Mouse (Mus musculus): ENCODE data around the gene Hivep1. TPM values are rescaled to one million over a fixed set of nuclear protein-coding genes. Genes with fewer than 3 reads are reported as not detected.

Hivep1 gene
- polyA plus RNA-seq, 2 experiments: 13.4 to 15.7 TPM

DNA sequence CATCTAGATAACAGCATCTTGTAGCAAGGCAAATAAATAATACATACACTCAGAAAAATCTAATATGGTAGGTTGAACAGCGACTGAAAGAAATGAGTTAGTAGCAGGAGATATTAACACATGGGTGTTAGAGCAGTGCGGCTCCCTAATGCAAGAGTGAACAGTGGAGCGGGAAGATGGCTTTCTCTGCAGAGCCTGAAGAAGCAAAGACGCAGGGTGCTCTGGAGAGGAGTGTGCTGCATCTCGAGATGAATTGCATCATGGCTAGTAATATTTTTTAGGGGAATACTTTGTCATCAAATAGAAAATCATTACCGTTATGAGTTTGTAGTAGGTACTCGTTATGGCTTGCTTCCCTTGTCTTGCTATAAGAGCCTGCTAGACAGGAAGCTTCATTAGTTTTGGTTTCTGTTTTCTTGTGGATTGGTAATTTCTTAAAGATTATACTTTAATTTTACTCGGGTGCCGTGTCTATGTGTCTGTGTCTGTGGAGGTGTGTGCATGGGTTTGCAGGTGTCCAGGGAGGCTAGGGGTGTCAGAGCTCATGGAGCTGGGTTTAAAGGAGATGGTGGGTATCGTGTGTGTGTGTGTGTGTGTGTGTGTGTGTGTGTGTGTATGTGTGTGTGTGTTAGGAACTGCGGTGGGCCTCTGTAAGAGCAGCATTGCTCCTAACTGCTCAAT, 51.8 kb downstream of the Hivep1 start:
- peaks cover 15% of the 10 kb centered on the region for H3K4me1 ChIP-seq (ENCODE audit: control insufficient read depth, insufficient read depth, low read length)
- WGBS: 66% methylated on average over 11 of the region's 11 CpGs
- no peak overlapping the region for H3K27ac ChIP-seq (replicated peaks; ENCODE audit: low read depth, low read length)
- H3K27me3 ChIP-seq (ENCODE audit: control insufficient read depth, insufficient read depth, low read length): no peaks in the 10 kb centered on the region
- no peak for TF ChIP-seq POLR2A (IDR thresholded peaks at IDR 0.05; ENCODE audit: borderline replicate concordance, extremely low read depth, insufficient read depth, insufficient read length)
- no peak for ATAC-seq (ENCODE audit: low FRiP score, low read depth)
- no peak for DNase-seq (ENCODE audit: low spot score)
- no peak overlapping the region for H3K9ac ChIP-seq (ENCODE audit: low read depth, low read length, severe bottlenecking)
- no peak overlapping the region for H3K4me2 ChIP-seq (replicated peaks; ENCODE audit: low read depth, low read length, severe bottlenecking)
- H3K9me3 ChIP-seq (ENCODE audit: control insufficient read depth, low read length): no peaks in the 10 kb centered on the region
- H3K36me3 ChIP-seq (ENCODE audit: control insufficient read depth, insufficient read depth, low read length): no peaks in the 10 kb centered on the region
- no peak overlapping the region for H3K4me3 ChIP-seq (replicated peaks; ENCODE audit: low read length)

DNA sequence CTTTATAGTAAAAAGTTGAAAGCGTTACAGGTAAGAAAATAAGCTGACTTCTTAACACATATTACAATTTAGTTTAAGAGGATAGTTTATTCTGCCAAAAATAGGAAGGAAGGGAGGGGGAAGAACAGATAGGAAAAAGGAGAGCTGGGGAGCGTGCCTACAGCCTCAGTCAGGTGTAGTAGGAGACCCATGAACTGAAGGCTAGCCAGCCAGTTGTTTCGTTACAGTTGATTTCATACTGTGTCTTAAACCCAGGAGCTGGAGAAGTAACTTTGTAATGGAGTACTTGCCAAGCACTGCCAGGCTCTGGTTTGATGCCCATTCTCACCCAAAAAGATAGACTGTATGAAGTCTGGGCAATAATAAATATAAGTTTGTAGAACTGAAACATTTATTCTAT, 52.5 kb downstream of the Hivep1 start:
- no peak overlapping the region for H3K4me2 ChIP-seq (replicated peaks; ENCODE audit: low read depth, low read length, severe bottlenecking)
- DNase-seq (ENCODE audit: low spot score) (no peak), ATAC-seq (ENCODE audit: low FRiP score, low read depth) (no peak)
- peaks cover 15% of the 10 kb centered on the region for H3K4me1 ChIP-seq (ENCODE audit: control insufficient read depth, insufficient read depth, low read length)
- H3K4me3 ChIP-seq (replicated peaks; ENCODE audit: low read length): no peak overlapping the region
- H3K9ac ChIP-seq (ENCODE audit: low read depth, low read length, severe bottlenecking): no peak overlapping the region
- H3K27me3 ChIP-seq (ENCODE audit: control insufficient read depth, insufficient read depth, low read length): no peaks in the 10 kb centered on the region
- TF ChIP-seq POLR2A (IDR thresholded peaks at IDR 0.05; ENCODE audit: borderline replicate concordance, extremely low read depth, insufficient read depth, insufficient read length): no peak
- no peaks in the 10 kb centered on the region for H3K9me3 ChIP-seq (ENCODE audit: control insufficient read depth, low read length)
- H3K27ac ChIP-seq (replicated peaks; ENCODE audit: low read depth, low read length): no peak overlapping the region
- 81% methylated on average over 3 of the region's 3 CpGs for WGBS
- H3K36me3 ChIP-seq (ENCODE audit: control insufficient read depth, insufficient read depth, low read length): no peaks in the 10 kb centered on the region

DNA sequence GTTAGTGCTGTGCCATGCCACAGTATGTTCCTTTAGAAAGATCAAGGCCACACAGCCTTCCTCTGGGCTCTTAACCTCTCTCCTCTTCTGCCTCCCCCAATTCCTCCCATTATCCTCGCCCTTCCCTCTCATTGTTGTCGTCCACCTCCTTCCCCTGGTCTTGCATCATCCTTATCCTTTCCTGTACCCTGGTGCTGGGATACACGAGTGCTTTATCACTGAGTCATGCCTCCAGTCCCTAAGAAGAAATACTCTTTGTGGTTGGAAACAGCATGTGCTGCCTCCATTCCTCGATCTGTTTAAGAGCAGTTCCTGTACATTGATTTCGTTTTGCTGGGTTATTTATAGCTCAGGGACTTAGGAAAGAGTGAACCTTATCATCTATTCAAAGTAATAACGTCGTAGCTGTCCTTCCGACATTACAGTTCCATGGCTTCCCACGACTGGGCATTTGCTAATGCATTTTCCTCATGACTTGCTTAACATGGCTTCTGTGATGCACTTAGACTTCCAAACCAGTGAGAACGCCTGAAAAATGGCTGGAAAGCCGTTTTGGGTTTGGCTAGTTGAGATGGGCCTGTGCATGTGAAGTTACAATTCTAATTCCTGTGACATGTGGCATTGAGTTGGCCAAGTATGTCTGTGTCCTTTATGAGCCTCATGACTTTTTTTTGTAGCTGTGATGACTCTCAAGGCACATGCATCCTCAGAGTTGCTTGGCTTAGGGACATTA, 56.8 kb downstream of the Hivep1 start:
- H3K4me2 ChIP-seq (replicated peaks; ENCODE audit: low read depth, low read length, severe bottlenecking): no peak overlapping the region
- no peaks in the 10 kb centered on the region for H3K27me3 ChIP-seq (ENCODE audit: control insufficient read depth, insufficient read depth, low read length)
- no peak overlapping the region for H3K27ac ChIP-seq (replicated peaks; ENCODE audit: low read depth, low read length)
- DNase-seq (ENCODE audit: low spot score): no peak
- H3K4me1 ChIP-seq (ENCODE audit: control insufficient read depth, insufficient read depth, low read length): no peaks in the 10 kb centered on the region
- no peaks in the 10 kb centered on the region for H3K36me3 ChIP-seq (ENCODE audit: control insufficient read depth, insufficient read depth, low read length)
- no peak overlapping the region for H3K4me3 ChIP-seq (replicated peaks; ENCODE audit: low read length)
- 72% methylated on average over 11 of the region's 11 CpGs for WGBS
- H3K9me3 ChIP-seq (ENCODE audit: control insufficient read depth, low read length): no peaks in the 10 kb centered on the region
- no peak for TF ChIP-seq POLR2A (IDR thresholded peaks at IDR 0.05; ENCODE audit: borderline replicate concordance, extremely low read depth, insufficient read depth, insufficient read length)
- no peak for ATAC-seq (ENCODE audit: low FRiP score, low read depth)
- H3K9ac ChIP-seq (ENCODE audit: low read depth, low read length, severe bottlenecking): no peak overlapping the region

DNA sequence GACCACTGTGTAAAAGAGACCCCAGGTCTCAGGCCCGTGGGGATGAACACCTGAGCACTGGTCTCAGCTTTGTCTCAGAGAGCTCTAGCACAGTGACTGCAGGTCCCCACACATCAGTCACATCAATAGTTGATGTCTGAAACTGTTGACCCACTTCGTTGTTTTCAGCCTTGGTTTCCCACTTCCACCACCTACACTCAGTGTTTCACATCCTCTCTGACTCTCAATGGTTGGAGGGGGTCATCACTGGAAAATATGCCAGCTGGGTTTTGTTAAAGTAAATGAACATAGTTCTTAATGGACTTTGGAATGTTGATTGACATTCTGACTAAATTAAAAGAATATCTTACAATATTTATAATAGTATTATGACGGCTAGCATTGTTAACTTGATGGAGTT, 58.6 kb downstream of the Hivep1 start:
- Histone ChIP-seq H3K9ac (ENCODE audit: low read depth, low read length, severe bottlenecking) (no peak overlapping the region), H3K36me3 (ENCODE audit: control insufficient read depth, insufficient read depth, low read length) (no peaks in the 10 kb centered on the region), H3K9me3 (ENCODE audit: control insufficient read depth, low read length) (no peaks in the 10 kb centered on the region), H3K4me3 (replicated peaks; ENCODE audit: low read length) (no peak overlapping the region), H3K4me2 (replicated peaks; ENCODE audit: low read depth, low read length, severe bottlenecking) (no peak overlapping the region), H3K27ac (replicated peaks; ENCODE audit: low read depth, low read length) (no peak overlapping the region), H3K4me1 (ENCODE audit: control insufficient read depth, insufficient read depth, low read length) (no peaks in the 10 kb centered on the region), H3K27me3 (ENCODE audit: control insufficient read depth, insufficient read depth, low read length) (no peaks in the 10 kb centered on the region)
- ATAC-seq (ENCODE audit: low FRiP score, low read depth): no peak
- DNase-seq (ENCODE audit: low spot score): no peak
- no peak for TF ChIP-seq POLR2A (IDR thresholded peaks at IDR 0.05; ENCODE audit: borderline replicate concordance, extremely low read depth, insufficient read depth, insufficient read length)
- WGBS: 89% methylated on average over 3 of the region's 3 CpGs

DNA sequence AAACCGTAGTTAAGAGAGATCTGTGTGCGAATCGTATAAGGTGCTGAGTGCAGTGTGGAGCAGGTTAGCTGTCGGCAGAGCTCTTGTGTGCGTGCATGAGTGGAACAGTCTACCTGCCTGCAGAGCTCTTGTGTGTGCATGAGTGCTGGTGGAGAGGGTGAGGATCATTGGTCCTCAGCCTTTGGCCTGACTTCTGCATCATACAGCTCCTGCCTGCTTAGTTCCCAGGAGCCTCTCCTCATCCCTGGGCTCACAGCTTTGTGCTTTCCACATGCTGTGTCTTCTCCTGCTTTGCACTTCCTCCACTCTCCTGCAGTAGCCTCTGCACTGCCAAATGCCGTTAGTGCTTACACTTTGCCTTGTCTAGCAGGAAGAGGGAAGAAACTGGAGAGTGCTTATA, 60.2 kb downstream of the Hivep1 start:
- no peak overlapping the region for H3K4me3 ChIP-seq (replicated peaks; ENCODE audit: low read length)
- ATAC-seq (ENCODE audit: low FRiP score, low read depth): no peak
- no peaks in the 10 kb centered on the region for H3K4me1 ChIP-seq (ENCODE audit: control insufficient read depth, insufficient read depth, low read length)
- WGBS: 80% methylated on average over 6 of the region's 6 CpGs
- no peak overlapping the region for H3K9ac ChIP-seq (ENCODE audit: low read depth, low read length, severe bottlenecking)
- no peaks in the 10 kb centered on the region for H3K27me3 ChIP-seq (ENCODE audit: control insufficient read depth, insufficient read depth, low read length)
- TF ChIP-seq POLR2A (IDR thresholded peaks at IDR 0.05; ENCODE audit: borderline replicate concordance, extremely low read depth, insufficient read depth, insufficient read length): no peak
- no peaks in the 10 kb centered on the region for H3K9me3 ChIP-seq (ENCODE audit: control insufficient read depth, low read length)
- H3K36me3 ChIP-seq (ENCODE audit: control insufficient read depth, insufficient read depth, low read length): no peaks in the 10 kb centered on the region
- DNase-seq (ENCODE audit: low spot score): no peak
- H3K27ac ChIP-seq (replicated peaks; ENCODE audit: low read depth, low read length): no peak overlapping the region
- H3K4me2 ChIP-seq (replicated peaks; ENCODE audit: low read depth, low read length, severe bottlenecking): no peak overlapping the region
